Mouse (Mus musculus) layer of hippocampus, adult 8-10 months (tissue): ENCODE measurements around the gene Ncln. TPM values are rescaled to one million over a fixed set of nuclear protein-coding genes. Genes with fewer than 3 reads are reported as not detected.
"Not testable (repeated sequence)": the region's sequence is repeated elsewhere in the genome, so short reads cannot be mapped to it uniquely, and the experiment has no call there.

Source experiments
- DNase-seq, 2 experiments: peaks; one replicate each; pipeline ENCODE4 v3.0.0; 2022; ENCODE audit warnings: low spot score in 2 of 2
- total RNA-seq, 4 experiments: library from RNA; stranded (reverse); gene quantifications; 2 replicates each; pipeline ENCODE4 v1.2.4; 2022

Gene Ncln
- total RNA-seq, 4 experiments from 2014 or later, result 74.1 to 88.0 (median 82.8) TPM

DNA sequence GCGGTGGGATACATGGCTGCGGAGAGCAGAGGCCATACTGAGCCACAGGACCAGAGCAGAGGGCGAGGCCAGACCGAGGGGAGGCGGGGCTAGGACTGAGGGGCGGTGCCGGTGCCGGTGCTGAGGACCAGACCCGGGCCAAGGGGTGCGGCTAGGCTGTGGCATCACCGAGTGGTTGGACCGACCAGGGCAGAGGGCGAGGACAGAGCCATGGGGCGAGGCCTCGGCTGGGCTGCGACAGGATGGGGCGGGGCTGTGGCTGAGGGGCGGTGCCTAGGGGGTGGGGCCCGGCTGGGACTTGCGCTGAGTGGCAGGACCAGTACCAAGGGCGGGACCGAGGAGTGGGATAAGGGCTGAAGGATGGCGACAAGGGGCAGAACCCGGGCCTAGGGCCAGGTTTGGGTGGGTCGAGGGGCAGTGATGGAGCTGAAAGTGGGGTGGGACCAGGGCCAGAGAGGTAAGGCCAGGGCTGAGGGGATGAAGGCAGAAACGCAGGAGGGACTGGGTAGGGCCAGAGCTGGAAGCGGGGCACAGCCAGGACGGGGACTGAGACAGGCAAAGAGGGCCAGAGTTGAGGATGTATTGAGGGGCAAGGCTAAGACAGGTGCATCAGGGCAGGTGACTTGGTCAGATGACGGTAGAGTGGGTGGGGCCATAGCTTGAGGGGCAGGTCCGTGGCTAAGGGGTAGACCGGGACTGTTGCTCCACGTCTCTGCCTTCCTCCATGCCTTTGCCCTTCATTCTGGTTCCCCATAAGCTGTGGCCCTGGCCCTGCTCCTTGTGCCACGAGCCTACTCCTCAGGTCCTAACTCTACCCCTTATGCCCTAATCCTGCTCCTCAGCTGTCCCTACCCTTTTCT lies 31.6 kb downstream of the Ncln start:
- DNase-seq, result peak in 1 of 2 experiments; percentile 20

DNA sequence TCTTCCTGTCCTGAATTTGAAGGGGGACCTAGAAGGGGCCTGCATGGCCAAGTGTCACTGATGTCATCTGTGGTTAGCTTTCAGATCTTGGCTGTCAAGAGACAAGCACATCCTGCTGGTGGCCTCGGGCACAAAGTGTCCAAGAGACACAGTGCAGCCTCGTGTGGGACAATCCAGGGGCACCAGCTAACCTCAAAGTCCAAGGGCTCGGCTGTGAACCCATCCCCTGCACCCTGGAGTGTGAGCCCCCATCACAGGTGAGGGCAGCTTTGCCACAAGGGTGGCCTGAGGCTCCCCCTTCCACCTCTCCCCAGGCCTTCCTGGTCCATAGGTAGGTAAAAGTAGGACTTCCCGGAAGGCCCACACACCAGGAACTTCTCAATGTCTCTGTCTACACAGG lies 32.7 kb downstream of the Ncln start:
- DNase-seq, result peak in 1 of 2 experiments; percentile 9

DNA sequence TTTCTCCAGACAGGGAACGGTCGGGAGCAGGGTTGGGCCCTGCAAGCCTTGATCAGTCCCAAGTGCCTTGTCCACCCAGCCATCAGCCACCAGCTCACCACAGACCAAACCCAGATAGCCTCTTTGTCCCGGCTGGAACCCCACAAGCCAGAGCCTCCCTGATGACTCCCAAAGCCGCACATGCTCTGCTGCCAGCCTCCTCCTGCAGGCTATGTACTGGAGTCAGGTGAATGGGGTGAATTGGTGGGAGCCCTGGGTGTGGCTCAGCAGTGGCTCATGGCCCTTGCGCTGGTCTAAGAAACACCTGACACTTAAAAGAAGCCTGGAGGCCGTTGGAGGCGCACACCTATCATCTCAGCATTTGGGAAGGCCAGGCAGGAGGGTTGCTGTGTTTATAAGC lies 33.3 kb downstream of the Ncln start:
- peak in 1 of 2 experiments; percentile 4 for DNase-seq

DNA sequence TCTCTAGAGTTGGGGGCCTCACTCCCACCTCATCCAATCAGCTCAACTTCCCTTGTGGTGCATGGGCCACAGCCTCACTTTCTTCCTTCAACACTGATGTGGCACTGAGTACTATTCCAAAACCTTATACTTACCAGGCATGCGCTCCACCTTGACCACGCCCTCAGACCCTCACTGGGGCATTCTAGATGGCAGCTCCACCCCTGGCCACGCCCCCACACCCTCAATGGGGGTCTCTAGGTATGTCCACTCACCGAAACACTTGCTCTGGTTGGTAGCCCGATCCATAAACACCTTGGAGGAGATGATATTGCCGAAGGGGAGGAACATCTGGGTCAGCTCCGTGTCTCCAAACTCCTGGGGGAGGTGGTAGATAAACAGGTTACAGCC lies 33.8 kb downstream of the Ncln start:
- no peak for DNase-seq

DNA sequence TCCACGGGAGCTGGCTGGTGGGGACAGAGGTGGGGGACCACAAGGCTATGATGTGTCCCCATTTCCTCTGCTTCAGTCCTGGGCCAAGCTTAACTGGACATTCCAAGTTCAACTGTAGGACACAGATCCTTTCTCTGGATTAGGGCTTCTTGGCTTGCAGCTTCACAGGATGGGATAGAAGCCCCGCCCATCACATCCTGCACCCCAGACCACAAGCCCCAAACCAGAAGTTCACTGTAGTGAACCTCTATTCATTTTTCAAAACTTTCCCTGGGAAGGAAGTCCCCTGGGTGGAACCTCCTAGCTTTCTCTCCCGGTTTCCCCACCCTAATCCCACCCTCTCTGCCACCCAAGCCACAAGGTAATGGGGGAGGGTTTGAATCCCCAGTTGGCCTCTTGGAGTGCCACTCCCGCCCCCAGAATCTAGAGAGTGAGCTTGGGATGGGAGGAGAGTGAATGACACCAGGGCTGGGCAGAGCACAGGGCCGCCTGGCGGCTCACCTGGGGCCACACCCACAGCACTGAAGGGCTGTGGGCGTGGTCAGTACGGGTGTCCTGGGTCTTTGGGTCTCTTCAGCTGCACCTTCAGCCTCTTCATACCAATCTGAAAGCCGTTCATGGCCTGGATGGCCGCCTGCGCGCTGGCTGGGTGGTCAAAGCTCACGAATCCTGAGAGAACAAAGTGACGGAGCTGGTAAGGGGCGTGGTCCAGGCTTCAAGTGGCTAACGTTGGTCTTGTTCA lies 34.3 kb downstream of the Ncln start:
- no peak for DNase-seq

DNA sequence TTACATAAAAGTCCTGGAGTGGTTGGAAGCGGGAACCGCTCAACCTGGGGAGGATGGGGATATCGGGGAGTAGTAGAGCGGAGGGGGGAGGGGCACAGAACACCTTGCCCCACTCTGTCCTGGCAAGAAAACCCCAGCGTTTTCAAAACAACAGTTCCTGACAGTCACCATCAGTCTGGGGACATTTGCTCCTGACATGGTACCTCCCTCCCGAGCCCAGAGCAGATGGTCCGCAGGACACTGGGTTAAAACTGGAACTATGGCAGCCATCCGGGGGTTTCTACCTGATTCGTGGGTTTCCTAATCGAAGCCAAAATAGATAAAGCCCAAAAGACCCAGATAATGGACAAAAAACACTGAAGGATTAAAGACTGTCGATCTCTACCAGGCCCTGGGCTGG lies 35.2 kb downstream of the Ncln start:
- DNase-seq, result no peak

DNA sequence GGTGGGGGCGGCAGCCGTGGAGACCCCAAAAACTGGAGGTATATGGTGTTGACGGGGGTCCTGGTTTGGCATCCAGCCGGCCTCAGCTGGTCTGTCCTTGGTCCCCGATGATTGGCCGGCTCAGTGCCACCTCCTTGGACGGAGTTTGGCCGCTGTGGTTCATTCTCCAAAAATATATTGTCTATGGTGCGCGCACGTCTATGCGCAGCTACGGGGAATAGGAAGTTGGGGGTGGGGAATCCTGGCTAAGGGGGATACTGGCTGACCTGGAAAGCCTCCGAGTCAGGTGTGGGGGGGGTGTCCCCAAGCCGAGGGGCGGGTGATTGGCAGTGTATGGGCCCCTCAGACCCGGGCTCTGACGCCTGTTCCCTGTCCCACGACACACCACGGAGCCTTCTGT lies 35.7 kb downstream of the Ncln start:
- DNase-seq, result no peak

DNA sequence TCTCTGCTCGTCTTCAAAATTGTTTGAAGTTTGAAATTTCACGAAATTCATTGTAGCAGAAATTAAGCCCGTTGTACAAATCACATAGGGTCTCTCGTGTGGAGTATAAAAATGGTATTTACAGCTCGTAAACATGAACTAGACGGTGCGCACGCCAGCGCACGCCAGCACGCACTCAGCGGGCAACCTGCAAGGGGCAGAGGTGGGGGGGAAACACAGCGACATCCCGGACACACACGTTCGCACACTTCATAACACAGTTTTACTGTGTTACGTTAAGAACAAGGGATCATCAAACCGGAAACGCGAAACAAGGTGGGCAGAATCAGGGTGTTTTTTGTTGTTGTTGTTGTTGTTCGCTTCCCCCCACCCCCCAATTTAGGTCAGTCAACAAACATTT lies 36.8 kb downstream of the Ncln start:
- DNase-seq, result no peak

DNA sequence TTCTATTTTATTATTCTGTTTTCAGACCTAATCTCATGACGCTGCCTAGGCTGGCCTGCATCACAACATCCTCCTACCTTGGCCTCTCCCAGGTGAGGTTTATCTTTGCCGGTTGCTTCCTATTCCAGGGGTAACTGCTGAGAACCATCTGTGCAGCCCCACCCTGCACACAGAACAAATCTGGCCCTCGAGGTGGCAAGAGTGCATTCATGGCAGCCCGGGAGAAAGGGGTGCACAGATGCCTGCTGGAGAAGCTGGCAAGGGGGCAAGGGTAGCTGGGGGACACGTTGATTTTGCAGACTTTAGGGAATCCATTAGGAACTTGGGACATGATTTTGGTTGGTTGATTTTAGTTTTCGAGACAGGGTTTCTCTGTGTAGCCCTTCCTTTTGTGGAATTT lies 37.9 kb downstream of the Ncln start:
- no peak for DNase-seq

DNA sequence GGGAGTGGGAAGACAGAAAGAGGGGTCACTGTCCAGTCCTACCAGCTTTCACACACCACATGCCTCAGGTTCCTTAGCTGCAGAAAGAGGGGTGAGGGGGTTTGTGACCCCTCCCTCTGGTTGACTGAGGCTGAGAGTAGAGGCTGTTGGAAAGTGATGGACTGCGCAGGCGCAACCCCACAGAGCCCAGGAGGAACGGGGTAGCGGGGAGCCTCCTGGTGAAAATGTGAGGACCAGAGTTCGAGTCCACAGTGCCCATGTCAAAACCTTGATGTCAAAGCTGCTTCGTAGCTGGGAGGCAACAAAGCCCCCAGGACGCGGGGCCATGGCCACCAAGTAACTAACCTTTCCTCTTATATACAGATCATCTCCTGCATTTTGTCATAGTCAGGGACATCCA lies 38.6 kb downstream of the Ncln start:
- no peak for DNase-seq

DNA sequence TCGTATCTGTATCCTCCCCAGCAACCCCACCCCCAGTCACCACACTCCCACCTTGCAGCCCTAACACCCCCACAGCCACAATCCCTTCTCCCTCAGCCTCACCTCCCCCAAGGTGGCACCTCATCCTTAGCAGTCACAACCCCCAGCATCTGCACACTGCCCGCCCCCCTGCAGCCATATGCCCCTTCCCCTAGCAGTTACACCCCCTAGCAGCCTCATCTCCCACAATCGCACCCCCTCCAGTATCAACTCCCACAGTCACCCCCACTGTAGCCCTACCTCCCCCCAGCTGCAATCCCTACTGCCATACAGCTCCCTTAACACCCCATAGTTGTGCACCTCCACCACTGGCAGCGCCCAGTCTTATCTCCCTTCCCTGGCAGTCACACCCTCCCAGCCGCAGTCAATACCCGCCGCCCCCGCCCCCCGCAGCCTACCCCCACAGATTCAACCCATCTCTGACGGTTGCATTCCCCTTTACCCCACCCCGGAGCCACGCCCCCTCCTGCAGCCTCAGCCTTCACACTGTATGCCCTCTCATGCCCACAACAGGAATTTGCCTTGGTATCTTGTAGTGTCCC lies 39.1 kb downstream of the Ncln start:
- DNase-seq, result no peak

DNA sequence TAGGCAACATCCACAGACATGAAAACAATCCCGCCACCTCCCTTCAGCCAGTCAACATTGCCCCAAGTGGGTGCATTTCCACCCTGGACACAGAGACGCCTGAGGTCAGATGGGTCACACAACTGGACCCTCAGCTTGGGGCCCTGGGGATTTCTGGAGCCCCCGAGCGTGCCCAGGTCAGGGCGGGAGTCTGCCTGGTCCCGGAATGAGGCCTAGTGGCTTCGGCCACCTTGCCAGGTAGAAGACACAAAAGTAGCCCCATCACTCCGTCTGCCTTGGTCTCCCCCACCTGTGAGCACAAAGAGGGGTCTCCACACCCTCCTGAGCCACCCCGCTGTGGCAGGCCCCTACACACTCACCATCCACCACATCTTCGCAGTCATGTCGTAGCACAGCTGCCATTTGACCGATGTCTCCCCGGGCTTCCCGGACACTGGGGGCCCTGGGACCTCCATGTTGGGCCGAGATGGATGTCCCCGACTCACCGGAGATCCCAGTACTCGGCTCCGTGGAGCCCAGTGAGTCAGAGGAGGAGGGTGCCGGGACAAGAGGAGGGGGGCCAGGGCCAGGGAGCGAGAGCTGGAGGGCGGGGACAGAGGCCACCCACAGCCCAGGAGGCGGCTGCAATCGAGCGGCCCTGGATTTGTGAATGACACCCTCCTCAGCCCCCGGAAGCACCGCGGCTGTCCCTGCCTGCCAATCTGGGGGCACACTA lies 40.9 kb downstream of the Ncln start, which contains the start of gene Nfic:
TSS of gene Nfic (minus strand) at position 455 of the 715 bp plus-strand sequence.
- DNase-seq, result no peak

DNA sequence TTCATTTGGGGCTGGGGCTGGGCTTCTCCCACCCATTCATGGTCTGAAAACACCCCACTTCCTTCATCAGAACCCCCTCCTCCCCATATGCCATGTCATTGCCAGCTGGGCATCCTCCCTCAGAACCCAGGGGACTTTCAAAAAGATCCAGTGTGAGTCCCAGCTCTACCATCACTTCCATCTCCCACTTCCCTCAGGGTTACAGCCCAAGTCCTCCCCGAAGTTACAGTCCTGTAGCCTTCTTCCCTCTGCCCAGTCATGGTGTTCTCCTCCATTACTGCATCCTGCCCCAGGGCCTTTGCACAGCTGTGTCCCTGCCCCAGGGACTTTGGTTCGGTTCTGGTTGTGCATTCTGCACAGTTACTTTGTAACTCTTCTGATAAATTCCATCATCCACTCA lies 42.1 kb downstream of the Ncln start:
- DNase-seq, result no peak

DNA sequence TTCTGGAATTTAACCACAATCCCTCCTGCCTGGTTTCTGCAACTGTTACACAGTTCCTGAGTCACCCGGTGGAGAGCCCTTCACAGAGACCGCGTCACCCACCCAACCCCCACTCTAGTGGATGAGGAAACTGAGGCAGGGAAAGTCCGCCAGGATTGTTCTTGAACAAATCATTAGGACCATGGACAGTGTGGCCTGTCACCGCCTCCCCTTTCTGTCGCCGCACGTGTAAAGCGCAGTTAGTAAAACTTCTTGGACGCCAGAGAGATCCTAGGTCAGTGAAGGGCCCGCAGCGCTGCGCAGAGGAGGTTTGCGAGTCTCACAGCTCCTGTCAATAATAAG lies 43.3 kb downstream of the Ncln start:
- DNase-seq, result no peak

DNA sequence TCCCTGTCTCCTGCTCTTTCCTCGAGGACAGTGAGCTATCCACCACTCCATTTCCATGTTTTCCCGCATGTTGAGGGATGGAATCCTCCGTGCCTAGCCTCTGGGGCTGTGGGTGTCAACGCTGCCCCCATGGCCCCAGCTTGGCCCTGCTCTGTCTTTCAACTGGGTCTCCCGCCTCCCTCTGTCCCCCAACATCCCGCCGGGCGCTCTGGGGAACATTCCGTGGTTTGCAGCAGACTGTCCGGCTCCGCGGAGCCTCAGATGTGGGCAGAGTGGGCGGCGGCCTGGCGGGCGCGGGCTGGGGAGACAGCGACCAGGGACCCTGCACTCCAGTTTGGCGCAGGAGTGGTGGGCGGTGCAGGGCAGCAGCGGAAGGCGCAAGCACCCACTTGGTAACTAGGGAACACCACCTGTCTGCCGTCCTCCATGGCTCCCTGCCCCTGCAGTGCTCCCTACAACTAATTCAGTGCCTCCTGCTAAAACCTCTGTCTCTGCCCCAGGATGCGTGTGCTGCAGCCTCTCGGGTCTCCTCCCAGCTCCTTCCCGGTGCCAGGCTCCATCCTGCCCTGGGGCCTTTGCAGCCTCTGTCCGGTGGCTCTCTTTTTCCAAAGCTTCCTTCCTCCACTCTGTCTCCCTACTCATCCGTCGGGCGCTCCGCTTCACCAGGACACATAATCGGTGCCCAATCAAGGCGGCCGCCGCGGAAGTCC lies 43.8 kb downstream of the Ncln start:
- no peak for DNase-seq

DNA sequence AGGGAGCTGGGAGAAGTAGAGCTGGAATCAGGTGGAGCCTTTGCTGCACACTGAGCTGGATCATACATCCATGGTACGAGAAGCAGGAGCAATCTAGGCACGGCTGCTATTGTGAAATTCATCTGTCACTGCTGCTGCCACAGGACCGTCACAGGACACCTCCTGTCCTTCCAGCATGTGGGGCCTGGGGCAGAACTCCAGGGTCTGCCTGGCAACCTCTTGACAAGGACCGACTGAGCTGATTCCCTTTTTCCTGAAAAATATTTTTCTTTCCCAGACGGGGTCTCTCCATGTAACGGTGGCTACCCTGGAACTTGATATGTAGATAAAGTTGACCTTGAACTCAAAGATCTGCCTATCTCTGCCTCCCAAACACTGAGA lies 44.8 kb downstream of the Ncln start:
- no peak for DNase-seq

DNA sequence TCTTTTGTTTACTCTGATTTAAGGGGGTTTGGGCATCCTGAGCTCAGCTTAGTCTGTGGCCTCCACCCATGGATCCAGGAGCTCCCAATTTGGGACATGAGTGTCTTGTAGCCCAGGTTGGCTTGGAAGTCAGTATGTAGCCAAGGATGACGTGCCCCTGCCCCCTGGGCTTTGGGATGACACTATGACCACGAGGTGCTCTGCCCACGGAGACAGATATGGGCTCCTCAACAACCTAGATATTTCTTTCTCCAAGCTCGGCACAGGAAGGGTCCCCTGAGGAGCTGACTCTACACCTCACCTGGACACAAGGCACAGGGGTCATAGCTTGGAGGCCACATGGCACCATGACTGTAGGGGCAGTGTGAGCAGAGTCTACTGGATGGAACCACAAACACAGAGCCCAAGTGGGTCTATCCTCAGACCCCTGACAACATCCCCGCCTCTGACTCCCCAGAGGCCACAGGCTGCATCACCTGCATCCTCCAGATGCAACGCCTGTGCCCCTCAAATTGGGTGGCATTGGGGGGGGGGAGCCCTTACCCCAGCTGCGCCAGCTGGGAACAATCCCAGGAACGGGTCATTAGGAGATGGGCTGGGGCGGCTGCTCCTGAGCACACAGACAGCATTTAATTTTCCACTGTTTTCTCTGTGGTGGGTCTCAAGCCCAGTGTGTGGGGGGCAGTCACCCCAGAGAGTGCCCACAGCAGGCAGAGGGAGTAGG lies 45.4 kb downstream of the Ncln start:
- DNase-seq, result no peak

DNA sequence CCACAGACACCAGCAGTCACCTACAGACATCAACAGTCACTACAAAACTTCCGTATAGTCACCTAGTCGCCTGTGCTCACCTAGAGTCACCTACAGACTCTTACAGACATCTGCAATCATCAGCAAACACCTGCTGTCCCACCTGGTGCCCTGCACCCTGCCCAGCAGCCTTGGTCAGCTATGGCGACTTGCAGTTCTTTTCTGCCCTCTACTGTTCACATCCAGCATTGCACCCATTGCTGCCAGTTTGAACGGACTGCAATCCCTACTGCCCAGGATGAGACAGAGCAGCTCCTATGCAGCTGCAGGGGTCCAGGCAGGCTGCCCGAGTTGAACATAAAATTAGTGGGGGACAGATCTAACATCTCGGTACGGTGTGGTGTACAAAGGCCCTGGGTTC lies 46.1 kb downstream of the Ncln start:
- DNase-seq, result peak; percentile 59 to 83

DNA sequence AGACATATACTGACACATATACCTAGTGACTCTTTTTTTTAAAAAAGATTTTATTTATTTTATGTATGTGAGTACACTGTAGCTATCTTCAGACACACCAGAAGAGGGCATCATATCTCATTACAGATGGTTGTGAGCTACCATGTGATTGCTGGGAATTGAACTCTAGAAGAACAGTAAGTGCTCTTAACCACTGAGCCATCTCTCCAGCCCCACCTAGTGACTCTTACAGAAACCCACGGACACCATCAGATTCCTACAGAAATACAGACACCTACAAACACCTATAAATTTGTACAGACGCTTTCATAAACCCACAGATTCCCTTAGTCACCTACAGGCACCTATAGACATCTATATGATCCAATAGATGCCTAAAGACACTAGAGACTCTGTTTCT lies 50.7 kb downstream of the Ncln start:
- not testable (repeated sequence) for DNase-seq

DNA sequence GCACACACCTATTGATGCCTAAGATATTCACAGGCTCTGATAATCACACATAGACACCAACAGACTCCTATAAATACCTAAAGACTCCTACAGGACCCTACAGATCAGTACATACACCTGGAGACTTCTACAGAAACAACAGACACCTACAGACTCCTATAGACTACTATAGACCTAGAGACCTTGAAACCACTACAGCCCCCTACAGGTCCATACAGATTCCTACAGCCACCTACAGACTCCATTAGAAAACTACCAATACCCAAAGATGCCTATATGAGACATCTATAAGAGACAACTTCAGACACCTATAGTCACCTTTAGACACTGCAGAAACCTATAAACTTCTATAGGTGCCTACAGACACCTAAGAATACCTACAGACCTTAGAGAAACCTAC lies 55.2 kb downstream of the Ncln start:
- DNase-seq, result no peak
